ENCODE assay signal across 13 mouse cellular contexts in genomic region chrX:38312910-38313625, GRCm38 (mm10). TPM values are rescaled to one million over a fixed set of nuclear protein-coding genes. Genes with fewer than 3 reads are reported as not detected.
DNase-seq lines count a peak whose midpoint lies in the region; ATAC-seq and TF ChIP-seq lines count a peak whose summit lies in the region.
"Had no signal": no experiment of that assay in that cellular context is flagged by ENCODE, and none has a peak within 500 bp of the region (broad histone marks: within the 10 kb centered on the region; RNA-seq: fewer than 3 reads in every experiment).

No protein-coding gene starts in this region.

- H3K4me1 ChIP-seq in embryonic facial prominence, embryonic 11.5 days (ENCODE audit: control insufficient read depth, insufficient read depth, low read length) = no peaks in the 10 kb centered on the region
- H3K4me1 ChIP-seq in embryonic facial prominence, embryonic 10.5 days = no peaks in the 10 kb centered on the region
- no peaks in the 10 kb centered on the region for H3K4me1 ChIP-seq in forebrain, postnatal 0 days (ENCODE audit: insufficient read depth)
- H3K4me1 ChIP-seq in midbrain, embryonic 11.5 days (ENCODE audit: control insufficient read depth, insufficient read depth, low read length) = peaks cover 5% of the 10 kb centered on the region; the same call in 1 of the 2 replicates
- H3K4me1 ChIP-seq: embryonic facial prominence, embryonic 12.5 days had no signal

- no peak overlapping the region for H3K4me2 ChIP-seq in embryonic facial prominence, embryonic 11.5 days (ENCODE audit: low read depth, low read length)
- H3K4me2 ChIP-seq in forebrain, postnatal 0 days (ENCODE audit: low read depth) = no peak overlapping the region
- H3K4me2 ChIP-seq in midbrain, embryonic 11.5 days = no peak overlapping the region
- H3K4me2 ChIP-seq: embryonic facial prominence, embryonic 12.5 days had no signal

- intact Hi-C loops in heart, postnatal 36 days (cut with DNase I) = no loop called here

- H3K9ac ChIP-seq in embryonic facial prominence, embryonic 11.5 days (replicated peaks; ENCODE audit: low read length) = no peak overlapping the region
- H3K9ac ChIP-seq in forebrain, postnatal 0 days = no peak overlapping the region
- no peak overlapping the region for H3K9ac ChIP-seq in midbrain, embryonic 11.5 days (ENCODE audit: low read length)
- H3K9ac ChIP-seq: embryonic facial prominence, embryonic 12.5 days had no signal

- no peaks in the 10 kb centered on the region for H3K36me3 ChIP-seq in embryonic facial prominence, embryonic 11.5 days (replicated peaks; ENCODE audit: control insufficient read depth, insufficient read depth, low read depth, low read length)
- H3K36me3 ChIP-seq in embryonic facial prominence, embryonic 10.5 days (replicated peaks) = no peaks in the 10 kb centered on the region
- no peaks in the 10 kb centered on the region for H3K36me3 ChIP-seq in forebrain, postnatal 0 days (ENCODE audit: insufficient read depth)
- H3K36me3 ChIP-seq in midbrain, embryonic 11.5 days (ENCODE audit: control insufficient read depth, insufficient read depth, low read length) = no peaks in the 10 kb centered on the region
- H3K36me3 ChIP-seq: embryonic facial prominence, embryonic 12.5 days had no signal

- no peaks in the 10 kb centered on the region for H3K9me3 ChIP-seq in embryonic facial prominence, embryonic 11.5 days (replicated peaks; ENCODE audit: control insufficient read depth, low read length)
- no peaks in the 10 kb centered on the region for H3K9me3 ChIP-seq in embryonic facial prominence, embryonic 10.5 days
- no peaks in the 10 kb centered on the region for H3K9me3 ChIP-seq in forebrain, postnatal 0 days (ENCODE audit: low read length)
- no peaks in the 10 kb centered on the region for H3K9me3 ChIP-seq in midbrain, embryonic 11.5 days (ENCODE audit: control insufficient read depth, low read length)
- H3K9me3 ChIP-seq: embryonic facial prominence, embryonic 12.5 days had no signal

- H3K4me3 ChIP-seq in embryonic facial prominence, embryonic 11.5 days (ENCODE audit: low read depth, low read length) = no peak overlapping the region
- H3K4me3 ChIP-seq in embryonic facial prominence, embryonic 10.5 days = no peak overlapping the region
- H3K4me3 ChIP-seq in forebrain, postnatal 0 days (ENCODE audit: low read depth, low read length) = no peak overlapping the region
- no peak overlapping the region for H3K4me3 ChIP-seq in midbrain, embryonic 11.5 days (ENCODE audit: low read depth, low read length)
- H3K4me3 ChIP-seq: embryonic facial prominence, embryonic 12.5 days; heart, adult 2 months had no signal

- DNase-seq in embryonic facial prominence, embryonic 11.5 days (ENCODE audit: low spot score) = no peak
- no peak for DNase-seq in embryonic facial prominence, embryonic 10.5 days (ENCODE audit: low spot score)
- DNase-seq in brain, adult 2 months (ENCODE audit: low read depth, low spot score) = peak; percentile 52
- peak; percentile 20 for DNase-seq in forebrain, postnatal 0 days
- DNase-seq in midbrain, embryonic 11.5 days (ENCODE audit: low spot score, missing footprints) = no peak
- DNase-seq in urinary bladder, postnatal 25 days (ENCODE audit: low spot score) = no peak
- no peak for DNase-seq in heart, postnatal 36 days
- DNase-seq: kidney, adult 11 months had no signal

- WGBS in embryonic facial prominence, embryonic 11.5 days = 73% methylated on average over 9 of the region's 9 CpGs
- WGBS in embryonic facial prominence, embryonic 10.5 days = 68% methylated on average over 9 of the region's 9 CpGs
- WGBS in forebrain, postnatal 0 days = 39% methylated on average over 9 of the region's 9 CpGs
- 48% methylated on average over 9 of the region's 9 CpGs for WGBS in midbrain, embryonic 11.5 days

- no peak overlapping the region for H3K27ac ChIP-seq in embryonic facial prominence, embryonic 11.5 days (replicated peaks; ENCODE audit: low read depth, low read length)
- H3K27ac ChIP-seq in embryonic facial prominence, embryonic 10.5 days (replicated peaks) = no peak overlapping the region
- H3K27ac ChIP-seq in forebrain, postnatal 0 days (ENCODE audit: low read depth, low read length) = no peak overlapping the region
- H3K27ac ChIP-seq in midbrain, embryonic 11.5 days (ENCODE audit: low read depth, low read length) = no peak overlapping the region; the same call in 1 of the 2 replicates
- H3K27ac ChIP-seq: embryonic facial prominence, embryonic 12.5 days; heart, adult 2 months had no signal

- no peaks in the 10 kb centered on the region for H3K27me3 ChIP-seq in embryonic facial prominence, embryonic 11.5 days (ENCODE audit: control insufficient read depth, insufficient read depth, low read length)
- H3K27me3 ChIP-seq in embryonic facial prominence, embryonic 10.5 days (replicated peaks; ENCODE audit: low read depth, poor library complexity, severe bottlenecking) = no peaks in the 10 kb centered on the region
- H3K27me3 ChIP-seq in forebrain, postnatal 0 days (ENCODE audit: insufficient read depth, low read length) = no peaks in the 10 kb centered on the region
- no peaks in the 10 kb centered on the region for H3K27me3 ChIP-seq in midbrain, embryonic 11.5 days (ENCODE audit: control insufficient read depth, insufficient read depth, low read length)
- H3K27me3 ChIP-seq: embryonic facial prominence, embryonic 12.5 days had no signal

- ATAC-seq in embryonic facial prominence, embryonic 11.5 days (replicated peaks; ENCODE audit: insufficient number of reproducible peaks, low FRiP score, low TSS enrichment, low read depth) = peak; percentile 78; the same call in 1 of the 2 replicates
- ATAC-seq in forebrain, postnatal 0 days = peak; percentile 94
- peak; percentile 98 for ATAC-seq in midbrain, embryonic 11.5 days (ENCODE audit: low FRiP score)
- no peak for ATAC-seq in erythroblast, adult 5-6 weeks (replicated peaks; ENCODE audit: low FRiP score, poor library complexity, severe bottlenecking)
- ATAC-seq: Patski had no signal

- no peak for TF ChIP-seq CTCF in forebrain, postnatal 0 days (IDR thresholded peaks at IDR 0.05; ENCODE audit: low read depth)

RNA-seq across cellular contexts. Expression of gene Atp1b4, which starts 2.9 kb away (rescaled TPM):
- polyA plus RNA-seq in embryonic facial prominence, embryonic 11.5 days (2014; fragmentation: Nextera tagmentation; extraction: Ambion mirVana) = not detected in 2 replicates
- polyA plus RNA-seq in embryonic facial prominence, embryonic 10.5 days (2016; fragmentation: Nextera tagmentation; extraction: Ambion mirVana) = 0.09 TPM in 1 of 2 replicates, not detected in the other
- 0.15 TPM in 1 of 2 replicates, not detected in the other for total RNA-seq in forebrain, postnatal 0 days (2014; rRNA removed)
- not detected in 2 replicates for polyA plus RNA-seq in forebrain, postnatal 0 days (2015; fragmentation: Nextera tagmentation; extraction: Ambion mirVana)
- polyA plus RNA-seq in midbrain, embryonic 11.5 days (2014; fragmentation: Nextera tagmentation; extraction: Ambion mirVana) = not detected in 2 replicates
- not detected for total RNA-seq in heart, postnatal 36 days (2021)
- not detected in 2 replicates for total RNA-seq in erythroblast, adult 5-6 weeks (2015; ENCODE audit: low replicate concordance)
- 0.42 TPM in 1 of 2 replicates, not detected in the other for total RNA-seq in erythroblast, adult 5-6 weeks (2017; ENCODE audit: low replicate concordance)
- total RNA-seq: heart, adult 2 months; left cerebral cortex, postnatal 10 days had no signal
- polyA plus RNA-seq: heart, adult 2 months; Patski had no signal

Comparison
In these comparisons a context has a peak if more than half of its experiments do, and no peak if none do; other contexts are left out.
1. DNase-seq: peak in brain, adult 2 months (single experiment) and forebrain, postnatal 0 days (single experiment); none in embryonic facial prominence, embryonic 11.5 days (single experiment), embryonic facial prominence, embryonic 10.5 days (single experiment), midbrain, embryonic 11.5 days (single experiment), urinary bladder, postnatal 25 days (single experiment) and heart, postnatal 36 days (0 of 2).